Mouse (Mus musculus): ENCODE results near the gene Agtrap.

Agtrap gene

GRCm38 (mm10) chr4:148081201-148081600 lies 6.6 kb downstream of the Agtrap start:
- in situ Hi-C loops (cut with MboI; ENCODE audit: unreplicated experiment in 2 of 2): loop anchor here (5.0 kb wide), 1 partner anchor 124 kb away; no protein-coding TSS in a partner anchor

DNA sequence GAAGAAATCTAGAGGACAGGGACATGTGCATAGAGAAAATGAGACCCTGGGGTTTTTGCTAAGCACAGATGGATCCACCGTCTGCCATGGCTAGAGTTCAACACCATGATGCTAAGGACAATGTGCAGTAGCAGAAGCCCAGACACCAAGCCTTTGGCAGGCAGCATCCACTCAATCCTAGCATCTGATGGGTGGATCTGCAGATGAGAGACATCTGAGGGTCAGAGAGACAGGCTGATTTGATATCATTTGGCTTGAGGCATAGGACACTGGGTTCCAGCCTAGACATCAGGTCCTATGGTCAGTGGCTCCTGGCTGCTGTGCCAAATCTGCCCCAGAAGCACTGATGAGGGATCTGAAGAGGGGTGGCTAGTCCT lies 7.2 kb downstream of the Agtrap start:
- in situ Hi-C loops (cut with MboI; ENCODE audit: unreplicated experiment in 2 of 2): loop anchor here (5.0 kb wide), 1 partner anchor 123 kb away; no protein-coding TSS in a partner anchor

GRCm38 (mm10) chr4:148079944-148080596 lies 7.8 kb downstream of the Agtrap start:
- in situ Hi-C loops (cut with MboI; ENCODE audit: unreplicated experiment in 2 of 2): loop anchor here (5.0 kb wide), 1 partner anchor 123 kb away; no protein-coding TSS in a partner anchor

GRCm38 (mm10) chr4:148079212-148079611 lies 8.6 kb downstream of the Agtrap start:
- in situ Hi-C loops (cut with MboI; ENCODE audit: unreplicated experiment in 2 of 2): no loop called here

DNA sequence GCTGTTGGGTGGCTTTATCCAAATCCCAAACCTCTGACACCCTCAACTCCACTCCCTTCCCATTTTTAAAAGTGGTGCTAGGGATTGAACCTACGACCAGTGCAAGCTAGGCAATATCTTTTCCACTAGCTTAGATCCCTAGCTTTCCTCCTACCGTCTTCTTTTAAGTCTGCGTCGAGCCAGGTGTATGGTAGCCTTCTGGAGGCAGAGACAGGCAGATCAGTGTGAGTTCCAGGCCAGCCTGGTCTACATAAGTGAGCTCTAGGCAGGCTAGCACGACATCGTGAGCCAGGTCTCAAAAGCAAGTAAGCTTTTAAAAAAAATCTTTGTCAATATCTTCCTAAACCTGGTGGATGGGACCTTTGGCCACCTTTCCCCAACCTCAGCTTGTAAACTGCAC lies 11.9 kb downstream of the Agtrap start:
- in situ Hi-C loops (cut with MboI; ENCODE audit: unreplicated experiment in 2 of 2): no loop called here

- in situ Hi-C loops (cut with MboI; ENCODE audit: unreplicated experiment in 2 of 2): no loop called here
These were observed 12.6 kb downstream of the Agtrap start for GRCm38 (mm10) chr4:148075259-148075658.

DNA sequence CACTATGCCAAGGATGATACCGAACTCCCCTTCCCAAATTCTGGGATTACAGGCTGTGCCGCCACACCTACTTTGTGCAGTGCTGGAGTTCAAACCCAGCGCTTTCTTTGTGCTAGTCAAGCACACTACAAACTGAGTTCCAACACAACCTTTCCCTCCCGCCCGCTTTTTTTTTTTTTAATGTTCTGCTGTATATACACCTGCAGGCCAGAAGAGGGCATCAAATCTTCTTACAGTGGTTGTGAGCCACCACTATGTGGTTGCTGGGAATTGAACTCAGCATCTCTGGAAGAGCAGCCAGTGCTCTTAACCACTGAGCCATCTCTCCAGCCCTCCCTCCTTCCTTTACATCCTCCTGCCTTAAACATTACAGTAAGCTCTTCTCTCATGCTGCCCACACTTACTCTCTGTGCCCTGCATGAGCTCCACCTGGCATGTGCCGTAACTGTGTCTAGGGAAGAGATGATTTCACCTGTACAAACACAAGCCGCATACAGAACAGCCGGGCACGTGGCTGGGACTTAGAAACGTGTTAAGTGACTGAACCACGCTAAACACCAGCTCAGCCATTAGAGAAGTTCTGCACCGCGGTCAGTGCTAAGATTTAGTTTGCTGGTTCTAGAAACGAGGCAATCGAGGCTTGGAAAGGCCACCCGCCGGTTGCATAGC lies 13.2 kb downstream of the Agtrap start:
- in situ Hi-C loops (cut with MboI; ENCODE audit: unreplicated experiment in 2 of 2): no loop called here

DNA sequence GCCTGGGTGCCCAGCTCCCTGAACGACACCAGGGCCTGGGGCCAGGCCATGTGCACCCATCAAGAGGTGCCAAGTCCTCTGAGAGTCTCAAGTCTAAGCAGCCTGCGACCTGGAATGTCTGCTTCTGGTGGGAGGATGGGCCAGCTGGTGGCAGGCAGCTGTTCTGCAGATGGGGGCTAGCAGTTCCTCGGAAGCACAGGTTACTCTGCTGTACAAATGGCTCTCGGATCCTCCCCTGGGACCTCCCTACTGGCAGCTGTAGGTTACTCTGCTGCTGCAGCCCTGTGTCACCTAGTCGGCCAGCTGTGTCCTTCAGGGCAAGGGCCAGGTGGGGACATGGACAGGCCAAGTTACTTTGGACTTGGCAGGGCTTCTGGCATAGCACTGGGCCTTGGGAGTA lies 16.3 kb downstream of the Agtrap start:
- in situ Hi-C loops (cut with MboI; ENCODE audit: unreplicated experiment in 2 of 2): no loop called here

DNA sequence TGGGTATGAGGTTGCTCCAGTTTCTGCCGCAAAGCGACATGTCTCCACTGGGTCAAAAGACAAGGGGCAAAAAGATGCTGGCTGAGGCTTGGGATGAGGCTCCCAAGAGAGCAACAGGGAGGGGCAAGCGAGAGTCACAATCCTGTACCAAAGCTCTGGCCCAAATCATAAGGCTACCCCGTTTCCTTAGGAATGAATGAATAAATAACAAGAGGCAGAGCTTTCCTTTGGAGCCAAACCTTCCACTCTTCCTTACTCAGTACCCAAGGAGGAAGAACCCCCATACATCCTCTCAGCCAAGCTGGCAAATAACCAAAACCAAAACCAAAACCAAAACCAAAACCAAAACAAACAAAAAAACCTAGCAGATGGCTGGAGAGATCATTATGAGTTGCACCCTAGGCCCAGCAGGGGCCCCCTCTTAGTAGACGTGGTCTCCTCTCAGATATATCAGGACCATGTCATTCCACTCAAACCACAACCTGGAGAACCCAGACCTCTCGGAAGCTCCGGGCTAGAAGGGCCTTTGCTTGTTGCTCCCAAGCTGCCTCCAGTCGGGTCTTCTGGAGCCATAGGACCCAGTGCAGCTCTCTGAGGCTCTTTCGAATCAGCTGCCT lies 18.1 kb downstream of the Agtrap start:
- in situ Hi-C loops (cut with MboI; ENCODE audit: unreplicated experiment in 2 of 2): no loop called here

- in situ Hi-C loops (cut with MboI; ENCODE audit: unreplicated experiment in 2 of 2): no loop called here
These were observed 20.5 kb downstream of the Agtrap start for GRCm38 (mm10) chr4:148067346-148067745.

DNA sequence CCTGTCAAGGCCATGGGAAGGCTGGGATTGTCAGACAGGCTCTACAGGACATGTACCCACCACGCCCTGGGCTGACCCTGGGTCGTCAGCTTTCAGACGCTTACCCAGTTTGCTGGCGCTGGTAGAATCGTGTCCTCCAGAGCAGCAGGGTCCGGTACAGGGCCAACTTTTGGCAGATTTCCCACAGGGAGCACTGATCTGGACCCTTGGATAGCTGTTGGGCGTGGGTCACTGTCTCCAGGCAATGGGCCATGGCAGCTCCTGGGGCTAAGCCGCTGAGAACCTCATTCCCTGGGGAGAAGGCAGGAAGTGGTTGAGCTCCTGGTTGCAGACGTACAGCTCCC lies 21.5 kb downstream of the Agtrap start:
- in situ Hi-C loops (cut with MboI; ENCODE audit: unreplicated experiment in 2 of 2): no loop called here

DNA sequence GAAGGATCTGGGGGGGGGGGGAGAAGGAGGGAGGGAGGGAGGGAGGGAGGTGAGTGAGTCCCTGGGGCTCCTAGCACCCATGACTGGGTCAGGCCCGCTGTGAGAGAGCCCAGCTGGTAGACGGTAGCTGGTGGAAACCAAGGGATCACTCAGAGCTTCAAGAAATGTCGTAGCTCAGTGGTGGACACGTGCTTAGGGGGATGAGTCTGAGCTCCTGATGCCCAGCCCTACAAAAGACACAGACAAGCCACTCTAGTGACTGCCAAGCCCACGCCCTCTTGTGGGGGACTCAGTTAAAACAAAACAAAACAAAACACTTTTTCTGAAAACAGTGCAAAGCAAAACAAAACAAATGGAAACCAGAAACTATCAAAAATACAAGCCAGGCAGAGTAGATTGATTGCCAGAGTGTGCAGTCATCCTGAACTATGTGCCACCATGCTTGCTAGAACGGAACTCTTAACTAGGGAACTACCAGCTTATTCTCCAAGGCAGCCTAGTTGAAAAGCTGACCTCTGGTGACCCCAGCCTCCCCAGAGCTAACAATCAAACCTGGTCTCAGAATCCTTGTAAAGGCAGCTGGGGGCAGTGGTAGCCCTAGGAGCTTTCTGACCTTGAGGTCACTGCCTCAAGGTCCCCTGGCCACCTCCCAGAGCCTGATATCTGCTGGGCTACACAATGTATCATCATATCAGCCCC lies 22.0 kb downstream of the Agtrap start:
- in situ Hi-C loops (cut with MboI; ENCODE audit: unreplicated experiment in 2 of 2): no loop called here

- in situ Hi-C loops (cut with MboI; ENCODE audit: unreplicated experiment in 2 of 2): no loop called here
These were observed 26.7 kb downstream of the Agtrap start for GRCm38 (mm10) chr4:148061086-148061480.

GRCm38 (mm10) chr4:148060120-148061085 lies 27.4 kb downstream of the Agtrap start:
- in situ Hi-C loops (cut with MboI; ENCODE audit: unreplicated experiment in 2 of 2): no loop called here

GRCm38 (mm10) chr4:148058993-148059392 lies 28.8 kb downstream of the Agtrap start:
- in situ Hi-C loops (cut with MboI; ENCODE audit: unreplicated experiment in 2 of 2): no loop called here

DNA sequence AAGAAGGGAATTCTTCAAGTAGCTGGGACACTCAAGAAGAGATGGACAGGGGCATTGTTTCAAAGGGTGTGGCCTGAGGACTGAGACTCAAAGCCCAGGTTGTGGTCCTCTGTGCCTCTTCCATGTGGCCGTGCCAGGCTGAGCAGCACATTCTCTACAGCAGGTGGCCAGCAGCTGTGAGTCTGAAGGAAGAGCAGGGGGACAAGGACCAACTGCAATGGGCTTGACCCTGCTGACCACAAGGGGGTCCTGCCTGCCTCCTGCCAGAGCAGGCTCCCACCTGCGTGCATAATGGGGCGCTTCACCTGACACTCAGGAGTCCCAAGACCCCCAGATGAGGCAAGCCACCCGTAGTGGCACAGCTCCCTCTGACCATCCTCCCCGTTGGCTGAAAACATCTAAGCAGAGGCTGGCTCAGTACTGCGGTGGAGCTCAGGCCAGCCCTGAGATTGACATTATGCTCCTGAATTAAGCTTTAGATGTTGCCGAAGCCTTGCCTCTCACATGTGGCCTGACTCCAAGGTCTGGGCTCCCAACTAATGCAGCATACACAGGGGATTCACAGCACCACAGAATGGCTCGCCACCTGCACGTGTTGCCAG lies 29.5 kb downstream of the Agtrap start:
- in situ Hi-C loops (cut with MboI; ENCODE audit: unreplicated experiment in 2 of 2): no loop called here

GRCm38 (mm10) chr4:148057661-148058209 lies 30.1 kb downstream of the Agtrap start:
- in situ Hi-C loops (cut with MboI; ENCODE audit: unreplicated experiment in 2 of 2): no loop called here

GRCm38 (mm10) chr4:148056801-148057200 lies 31.0 kb downstream of the Agtrap start:
- in situ Hi-C loops (cut with MboI; ENCODE audit: unreplicated experiment in 2 of 2): no loop called here

DNA sequence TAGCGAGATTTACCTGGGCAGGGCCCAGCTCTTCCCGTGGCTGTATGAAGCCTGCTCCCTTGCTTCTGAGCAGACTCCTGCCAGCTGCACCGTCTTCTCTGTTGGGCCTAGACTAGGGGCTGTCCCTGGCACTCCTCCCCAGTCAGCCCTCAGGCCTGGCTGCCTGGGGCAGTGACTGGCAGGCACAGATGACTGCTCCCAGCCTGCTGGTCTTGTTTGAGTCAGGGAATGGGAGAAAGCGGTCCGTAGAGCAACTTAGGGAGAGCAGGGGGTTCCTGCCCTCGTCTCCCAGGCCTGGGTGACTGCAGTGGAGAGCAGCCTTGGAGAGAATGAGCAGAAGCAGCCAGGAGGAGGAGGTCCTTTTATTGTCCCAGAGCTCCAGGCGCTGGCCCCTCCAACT lies 31.6 kb downstream of the Agtrap start:
- in situ Hi-C loops (cut with MboI; ENCODE audit: unreplicated experiment in 2 of 2): no loop called here

All from v-Abl transformed pro-B cells (cell line).